In genomic region chr3:53502428-53502827, GRCm38 (mm10) we compare ENCODE assay signal across 13 mouse cellular contexts. TPM values are rescaled to one million over a fixed set of nuclear protein-coding genes. Genes with fewer than 3 reads are reported as not detected.
A peak's percentile ranks its signal among the peaks of the same experiment; 100 is the strongest.
DNase-seq lines count a peak whose midpoint lies in the region; ATAC-seq lines count a peak whose summit lies in the region.
"Had no signal": no experiment of that assay in that cellular context is flagged by ENCODE, and none has a peak within 500 bp of the region (broad histone marks: within the 10 kb centered on the region; RNA-seq: fewer than 3 reads in every experiment).

No protein-coding gene starts in this region.

- H3K4me1 ChIP-seq in kidney, embryonic 14.5 days (ENCODE audit: control insufficient read depth, insufficient read depth, low read length) = no peaks in the 10 kb centered on the region
- 0 out of 2 replicates have a peak, but pooled peaks cover 3% of the 10 kb centered on the region for H3K4me1 ChIP-seq in kidney, embryonic 15.5 days
- H3K4me1 ChIP-seq: stomach, embryonic 15.5 days had no signal

- no peaks in the 10 kb centered on the region for H3K9me3 ChIP-seq in kidney, embryonic 14.5 days (ENCODE audit: control insufficient read depth, low read length)
- H3K9me3 ChIP-seq in kidney, embryonic 15.5 days (replicated peaks) = no peaks in the 10 kb centered on the region
- H3K9me3 ChIP-seq: stomach, embryonic 15.5 days had no signal

- H3K4me2 ChIP-seq in kidney, embryonic 14.5 days (replicated peaks; ENCODE audit: low read depth, low read length) = no peak overlapping the region
- no peak overlapping the region for H3K4me2 ChIP-seq in kidney, embryonic 15.5 days
- H3K4me2 ChIP-seq: stomach, embryonic 15.5 days had no signal

- no peaks in the 10 kb centered on the region for H3K36me3 ChIP-seq in kidney, embryonic 14.5 days (ENCODE audit: control insufficient read depth, insufficient read depth, low read length)
- no peaks in the 10 kb centered on the region for H3K36me3 ChIP-seq in kidney, embryonic 15.5 days
- H3K36me3 ChIP-seq: stomach, embryonic 15.5 days had no signal

- no peak overlapping the region for H3K9ac ChIP-seq in kidney, embryonic 14.5 days (ENCODE audit: low read depth, low read length)
- no peak overlapping the region for H3K9ac ChIP-seq in kidney, embryonic 15.5 days
- H3K9ac ChIP-seq: stomach, embryonic 15.5 days had no signal

- no peak overlapping the region for H3K27ac ChIP-seq in kidney, embryonic 14.5 days (ENCODE audit: low read depth, low read length)
- no peak overlapping the region for H3K27ac ChIP-seq in kidney, embryonic 15.5 days
- H3K27ac ChIP-seq: stomach, embryonic 15.5 days had no signal

- peak; percentile 18 for DNase-seq in embryo, embryonic 11 days
- no peak for DNase-seq in embryo, embryonic 10.5 days (ENCODE audit: low spot score)
- DNase-seq in 416B (ENCODE audit: low read depth) = peak; percentile 62
- no peak for DNase-seq in ovary, adult 18-20 months (ENCODE audit: low spot score)
- DNase-seq in layer of hippocampus, postnatal 36 days = no peak
- DNase-seq: adrenal gland, postnatal 25 days; cerebellum, postnatal 36 days; lung, postnatal 36 days had no signal

- H3K27me3 ChIP-seq in kidney, embryonic 14.5 days (ENCODE audit: control insufficient read depth, insufficient read depth, low read length) = no peaks in the 10 kb centered on the region
- H3K27me3 ChIP-seq in kidney, embryonic 15.5 days = no peaks in the 10 kb centered on the region
- H3K27me3 ChIP-seq: stomach, embryonic 15.5 days had no signal

- 76% methylated on average over 6 of the region's 6 CpGs for WGBS in kidney, embryonic 14.5 days
- 74% methylated on average over 6 of the region's 6 CpGs for WGBS in kidney, embryonic 15.5 days

- H3K4me3 ChIP-seq in kidney, embryonic 14.5 days (ENCODE audit: low read length) = no peak overlapping the region
- H3K4me3 ChIP-seq in kidney, embryonic 15.5 days (replicated peaks) = no peak overlapping the region
- H3K4me3 ChIP-seq: stomach, embryonic 15.5 days had no signal

- peak; percentile 39; the same call in 1 of the 2 replicates for ATAC-seq in kidney, embryonic 14.5 days (ENCODE audit: low FRiP score, low TSS enrichment)
- no peak for ATAC-seq in kidney, embryonic 15.5 days (replicated peaks; ENCODE audit: low FRiP score)
- peak; percentile 63; the same call in 1 of the 2 replicates for ATAC-seq in granulocyte monocyte progenitor cell, adult 5-6 weeks (replicated peaks; ENCODE audit: poor library complexity, severe bottlenecking)

RNA-seq across cellular contexts. Expression of gene Stoml3, which starts 14.0 kb away (rescaled TPM):
- 0.31 TPM in 1 of 2 replicates, not detected in the other for polyA plus RNA-seq in kidney, embryonic 14.5 days (2014; fragmentation: Nextera tagmentation; extraction: Ambion mirVana)
- 0.08 and 0.21 TPM in 2 replicates for polyA plus RNA-seq in kidney, embryonic 15.5 days (2015; fragmentation: Nextera tagmentation; extraction: Ambion mirVana)
- total RNA-seq in granulocyte monocyte progenitor cell, adult 5-6 weeks (2014; fragmentation: Nextera tagmentation) = not detected in 2 replicates
- not detected in 2 replicates for total RNA-seq in granulocyte monocyte progenitor cell, adult 5-6 weeks (2017)
- under 1 TPM; 0.50 to 0.63 TPM for total RNA-seq in layer of hippocampus, postnatal 36 days (2021)
- total RNA-seq: adrenal gland, postnatal 25 days had no signal
- polyA plus RNA-seq: heart, embryonic 16.5 days had no signal

RNA-seq across cellular contexts. Expression of gene Proser1, which starts 39.0 kb away (rescaled TPM):
- 22.7 and 24.7 TPM in 2 replicates for polyA plus RNA-seq in kidney, embryonic 14.5 days (2014; fragmentation: Nextera tagmentation; extraction: Ambion mirVana)
- polyA plus RNA-seq in kidney, embryonic 15.5 days (2015; fragmentation: Nextera tagmentation; extraction: Ambion mirVana) = 20.8 and 24.8 TPM in 2 replicates
- 29.0 and 31.4 TPM in 2 replicates for total RNA-seq in granulocyte monocyte progenitor cell, adult 5-6 weeks (2014; fragmentation: Nextera tagmentation)
- 4.5 and 7.1 TPM in 2 replicates for total RNA-seq in granulocyte monocyte progenitor cell, adult 5-6 weeks (2017)
- total RNA-seq in layer of hippocampus, postnatal 36 days (2021) = 10 to 100 TPM; 25.2 to 28.3 TPM

RNA-seq across cellular contexts. Expression of gene Nhlrc3, which starts 39.3 kb away (rescaled TPM):
- polyA plus RNA-seq in kidney, embryonic 14.5 days (2014; fragmentation: Nextera tagmentation; extraction: Ambion mirVana) = 6.5 and 10.1 TPM in 2 replicates
- 9.3 and 9.9 TPM in 2 replicates for polyA plus RNA-seq in kidney, embryonic 15.5 days (2015; fragmentation: Nextera tagmentation; extraction: Ambion mirVana)
- total RNA-seq in granulocyte monocyte progenitor cell, adult 5-6 weeks (2014; fragmentation: Nextera tagmentation) = 7.9 and 10.1 TPM in 2 replicates
- 9.1 and 9.2 TPM in 2 replicates for total RNA-seq in granulocyte monocyte progenitor cell, adult 5-6 weeks (2017)
- total RNA-seq in layer of hippocampus, postnatal 36 days (2021) = 1 to 10 TPM; 7.7 to 9.9 TPM

Comparison
In these comparisons a context has a peak if more than half of its experiments do, and no peak if none do; other contexts are left out.
1. DNase-seq: peak in embryo, embryonic 11 days (single experiment) and 416B (single experiment); none in embryo, embryonic 10.5 days (single experiment), ovary, adult 18-20 months (single experiment) and layer of hippocampus, postnatal 36 days (0 of 2).